Mouse (Mus musculus): Measurements from ENCODE around the gene Alkbh7. TPM values are rescaled to one million over a fixed set of nuclear protein-coding genes. Genes with fewer than 3 reads are reported as not detected.

The Alkbh7 gene
- polyA plus RNA-seq, 1 experiment = 20.6 TPM

- no peak for DNase-seq (ENCODE audit: low spot score)
These were observed 10.9 kb upstream of the Alkbh7 start for GRCm38 (mm10) chr17:56986105-56986805.

- DNase-seq (ENCODE audit: low spot score) = peak; percentile 9
These were observed 8.7 kb upstream of the Alkbh7 start for GRCm38 (mm10) chr17:56988441-56988840.

- peak; percentile 11 for DNase-seq (ENCODE audit: low spot score)
These were observed 8.2 kb upstream of the Alkbh7 start for GRCm38 (mm10) chr17:56988921-56989430.

GRCm38 (mm10) chr17:56989467-56990114, 7.5 kb upstream of the Alkbh7 start:
- DNase-seq (ENCODE audit: low spot score) = peak; percentile 22

DNA sequence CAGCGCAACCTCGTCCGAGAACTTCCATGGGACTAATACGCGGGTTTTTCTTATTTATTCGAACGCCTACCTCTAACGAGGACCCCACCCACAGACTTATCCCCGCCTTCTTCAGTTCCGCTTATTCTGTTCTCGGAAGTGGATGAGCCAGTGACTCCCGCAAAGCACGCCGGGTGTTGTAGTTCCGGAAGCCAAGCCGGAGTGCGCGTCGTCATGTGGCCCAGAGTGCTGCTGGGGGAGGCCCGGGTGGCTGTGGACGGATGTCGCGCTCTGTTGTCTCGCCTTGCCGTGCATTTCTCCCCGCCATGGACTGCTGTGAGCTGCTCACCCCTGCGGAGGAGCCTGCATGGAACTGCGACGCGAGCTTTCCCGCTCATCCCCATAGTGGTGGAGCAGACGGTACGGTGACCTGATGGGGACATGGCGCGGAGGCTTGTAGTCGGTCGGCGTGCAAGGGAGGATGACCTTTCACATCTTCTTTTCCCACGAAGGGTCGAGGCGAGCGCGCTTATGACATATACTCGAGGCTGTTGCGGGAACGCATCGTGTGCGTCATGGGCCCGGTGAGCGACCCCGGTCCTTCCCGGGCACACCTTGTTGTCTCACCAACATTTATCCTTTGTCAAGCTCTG, 6.9 kb upstream of the Alkbh7 start, which contains the start of gene Clpp:
Gene Clpp, plus strand, starts transcription at position 191 of the 632 bp plus-strand sequence.
- peak; percentile 75 for DNase-seq (ENCODE audit: low spot score)

DNA sequence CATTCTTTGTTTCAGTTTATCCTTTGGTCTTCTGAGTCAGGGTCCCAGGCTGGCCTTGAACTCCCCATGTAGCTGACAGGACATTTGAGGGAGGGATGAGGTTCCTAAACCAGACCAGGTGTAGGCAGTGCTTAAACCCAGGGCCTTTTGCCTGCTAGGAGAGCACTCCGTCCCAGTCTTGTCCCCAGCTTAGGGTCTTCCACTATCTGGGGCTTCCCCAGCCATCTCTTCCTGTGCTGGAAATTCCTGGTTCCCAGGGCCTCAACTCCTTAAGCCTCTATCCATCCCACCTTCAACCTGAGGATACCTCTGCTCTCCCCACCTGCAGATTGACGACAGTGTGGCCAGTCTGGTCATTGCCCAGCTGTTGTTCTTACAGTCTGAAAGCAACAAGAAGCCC, 6.2 kb upstream of the Alkbh7 start:
- peak; percentile 11 for DNase-seq (ENCODE audit: low spot score)

- DNase-seq (ENCODE audit: low spot score) = no peak
These were observed 2.1 kb upstream of the Alkbh7 start for GRCm38 (mm10) chr17:56995046-56995445.

DNA sequence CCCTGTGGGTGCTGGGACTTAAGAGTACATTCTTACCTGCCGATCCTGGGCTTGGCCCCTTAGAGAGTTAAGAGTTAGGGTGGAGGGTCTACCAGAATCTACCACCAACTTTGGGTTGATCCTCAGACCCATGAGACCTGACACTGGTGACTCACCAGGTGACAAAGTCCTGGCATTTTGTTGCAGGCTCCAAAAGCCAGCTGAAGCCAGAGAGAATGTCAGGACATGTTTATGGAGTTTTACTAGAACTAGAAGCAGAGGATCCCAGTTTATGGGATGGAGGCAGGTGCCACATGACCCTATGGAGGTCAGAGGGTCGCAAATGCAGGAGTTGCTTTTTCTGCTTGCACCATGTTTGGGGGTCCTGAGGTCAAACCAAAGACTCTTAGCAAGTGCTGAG, 633 bp upstream of the Alkbh7 start:
- no peak for DNase-seq (ENCODE audit: low spot score)

GRCm38 (mm10) chr17:56999414-56999813, 2.3 kb downstream of the Alkbh7 start:
- DNase-seq (ENCODE audit: low spot score) = no peak

- DNase-seq (ENCODE audit: low spot score) = no peak
These were observed 3.0 kb downstream of the Alkbh7 start, which contains the start of gene Pspn for GRCm38 (mm10) chr17:56999968-57000609. Gene Pspn (minus strand): TSS chr17:57000018.

- no peak for DNase-seq (ENCODE audit: low spot score)
These were observed 4.1 kb downstream of the Alkbh7 start for GRCm38 (mm10) chr17:57001228-57001627.

GRCm38 (mm10) chr17:57003994-57004393, 6.9 kb downstream of the Alkbh7 start:
- DNase-seq (ENCODE audit: low spot score) = no peak

DNA sequence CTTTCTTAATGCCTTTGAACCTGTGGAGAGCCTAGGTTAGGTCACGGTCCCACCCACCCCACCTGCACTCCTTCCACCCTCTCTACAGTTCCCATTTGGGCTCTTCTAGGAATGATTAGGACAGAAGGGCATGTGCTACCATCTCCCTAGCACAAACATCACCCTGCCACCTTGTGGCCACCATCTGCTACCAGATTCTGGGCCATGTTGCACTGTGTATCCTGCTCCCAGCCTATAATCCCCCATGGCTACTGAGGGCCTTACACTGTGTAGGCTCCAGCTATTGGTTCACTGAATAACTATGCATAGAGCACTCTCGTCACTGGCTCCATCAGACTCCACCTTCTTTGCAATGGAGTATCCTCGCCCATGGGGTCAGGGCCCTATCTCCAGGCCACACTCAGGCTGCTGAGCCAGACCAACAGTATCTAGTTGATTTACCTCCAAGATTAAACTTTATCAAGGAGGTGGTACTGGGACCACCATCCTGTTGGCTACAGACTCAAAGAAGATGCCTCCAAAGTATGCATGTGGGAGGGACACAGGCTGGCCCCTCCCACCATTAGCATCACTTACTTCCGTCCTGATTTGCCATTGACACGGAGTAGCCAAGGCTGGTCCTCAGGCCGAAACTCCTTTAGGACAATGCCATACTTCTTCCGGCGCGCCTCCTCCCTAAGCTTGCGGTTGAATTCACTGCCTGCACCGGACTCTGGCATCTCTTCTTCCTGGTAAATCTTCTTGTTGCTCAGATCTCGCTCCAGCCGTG, 10.2 kb downstream of the Alkbh7 start:
- no peak for DNase-seq (ENCODE audit: low spot score)

DNA sequence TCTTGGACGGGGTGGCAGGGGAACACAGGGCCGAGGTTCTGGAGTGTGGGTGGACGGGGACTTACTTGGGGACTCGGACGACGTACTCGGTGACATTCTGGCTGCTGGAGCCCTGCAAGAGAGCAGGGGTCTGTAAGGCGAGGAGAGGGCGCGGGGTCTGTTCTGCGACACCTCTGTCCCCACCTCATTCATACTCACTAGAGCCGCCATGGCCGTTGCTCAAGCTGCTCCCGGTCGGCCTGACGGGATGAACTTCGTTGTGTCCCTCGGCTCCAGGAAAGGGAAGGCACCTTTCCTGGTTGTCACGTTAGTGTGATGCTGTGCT, 13.7 kb downstream of the Alkbh7 start:
- no peak for DNase-seq (ENCODE audit: low spot score)

DNA sequence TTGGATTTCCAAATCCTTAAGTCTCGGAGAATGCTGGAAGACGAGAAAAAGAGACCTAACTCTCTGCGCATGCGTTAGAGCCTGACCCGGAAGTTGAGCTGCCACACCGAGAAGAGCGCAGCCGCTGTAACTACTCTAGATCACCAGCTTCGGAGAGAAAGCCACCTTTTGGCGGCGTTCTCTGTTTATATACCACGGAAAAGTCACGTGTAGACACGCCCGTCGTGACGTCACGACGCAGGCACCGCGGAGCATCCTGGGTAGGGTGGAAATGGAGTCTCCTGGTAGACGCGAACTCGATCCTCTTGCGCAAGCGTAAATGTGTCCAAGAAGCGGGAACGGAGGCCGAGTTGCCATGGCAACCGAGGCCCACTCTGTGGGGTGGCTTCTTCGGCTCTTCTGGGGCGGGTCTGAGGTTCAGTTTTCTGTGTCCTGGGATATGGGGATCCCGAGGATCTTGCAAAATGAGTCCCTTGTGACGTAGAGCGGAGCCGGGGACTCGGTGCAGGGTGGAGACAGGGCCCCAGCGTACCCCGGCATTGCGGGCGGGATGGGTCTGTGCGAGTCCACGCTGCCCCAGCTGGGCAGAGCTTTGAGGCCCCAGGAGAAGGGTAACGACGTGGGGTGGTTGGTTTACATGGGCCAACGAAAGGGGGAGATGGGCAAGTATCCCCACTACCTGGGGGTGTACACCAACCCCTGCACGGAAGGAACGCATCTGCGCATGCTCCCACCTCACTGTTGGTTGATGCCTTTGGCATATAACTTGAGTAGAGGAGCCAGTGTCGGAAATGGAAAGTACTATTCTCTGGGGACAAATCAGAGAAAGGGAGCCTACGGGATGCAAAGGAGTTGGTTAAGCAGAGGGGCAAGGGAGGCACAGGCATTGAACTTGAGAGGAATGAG, 14.3 kb downstream of the Alkbh7 start, which contains the start of the genes Gtf2f1 and Gm17949:
Gene Gtf2f1, minus strand, starts transcription at position 53 of the 906 bp plus-strand sequence.
Gene Gm17949, plus strand, starts transcription at position 234 of the 906 bp plus-strand sequence.
- peak; percentile 82 for DNase-seq (ENCODE audit: low spot score)

GRCm38 (mm10) chr17:57012245-57012795, 15.2 kb downstream of the Alkbh7 start:
- DNase-seq (ENCODE audit: low spot score) = no peak

GRCm38 (mm10) chr17:57019693-57020092, 22.6 kb downstream of the Alkbh7 start:
- no peak for DNase-seq (ENCODE audit: low spot score)

DNA sequence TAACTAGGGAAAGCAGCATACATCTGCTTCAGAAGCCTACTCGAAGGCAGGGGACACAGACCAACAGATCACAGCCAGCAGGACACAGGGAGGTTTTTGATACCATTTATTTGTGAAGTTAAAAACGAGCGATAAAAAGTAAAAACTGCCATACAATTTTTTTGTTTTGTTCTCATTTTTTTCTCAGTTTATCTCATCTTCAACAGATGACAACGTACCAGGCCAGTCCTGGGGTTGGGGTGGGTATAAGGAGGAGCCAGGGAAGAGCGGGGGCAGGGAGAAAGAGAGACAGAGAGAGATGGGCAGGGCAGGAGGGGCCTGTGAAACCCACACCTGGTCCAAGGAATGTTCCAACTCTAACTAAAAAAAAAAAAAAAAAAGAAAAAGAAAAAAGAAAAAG, 23.8 kb downstream of the Alkbh7 start:
- no peak for DNase-seq (ENCODE audit: low spot score)

- DNase-seq (ENCODE audit: low spot score) = no peak
These were observed 30.3 kb downstream of the Alkbh7 start for GRCm38 (mm10) chr17:57027471-57027870.

DNA sequence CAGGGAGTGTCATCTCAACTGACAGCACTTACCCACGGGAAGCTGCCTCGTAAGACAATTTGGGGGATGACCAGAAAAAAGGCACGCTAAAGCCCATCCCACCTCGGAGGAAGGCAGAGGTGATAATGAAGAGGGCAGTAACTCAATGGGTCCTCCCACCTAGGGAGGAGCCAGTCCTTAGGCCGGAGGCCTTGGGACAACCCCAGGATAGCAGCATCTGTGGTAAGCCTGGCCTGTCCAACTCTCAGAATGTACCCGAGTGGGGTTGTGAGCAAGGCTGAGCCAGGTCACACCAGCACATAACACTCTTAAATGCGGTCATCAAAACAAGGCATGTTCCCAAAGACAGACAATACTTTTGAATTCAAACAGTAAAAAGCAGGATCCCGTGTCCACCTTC, 32.6 kb downstream of the Alkbh7 start:
- no peak for DNase-seq (ENCODE audit: low spot score)

Data from urinary bladder, adult 2 months (tissue).